Mouse (Mus musculus): ENCODE data around the gene Dnajb12.

The Dnajb12 gene

DNA sequence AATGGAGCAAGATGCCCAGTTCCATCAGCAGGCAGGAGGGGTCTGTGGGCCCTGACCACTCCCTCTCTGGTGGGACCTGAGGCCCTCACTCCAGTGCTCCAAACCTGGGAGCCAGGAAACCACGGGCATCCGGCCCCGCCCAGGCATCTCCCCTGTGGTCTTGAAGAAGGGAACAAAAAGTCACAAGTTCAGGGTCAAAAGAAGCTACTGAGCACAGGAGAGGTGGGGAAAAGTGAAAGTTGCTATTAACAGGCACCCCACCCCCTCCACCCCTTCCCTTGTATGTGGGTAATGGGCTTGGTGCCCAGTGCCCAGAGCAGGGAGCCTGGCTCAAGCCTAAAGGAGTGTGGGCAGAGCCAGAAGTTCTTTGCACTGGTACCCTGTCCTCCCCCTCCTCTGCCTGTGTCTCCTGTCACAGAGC lies 17.6 kb downstream of the Dnajb12 start:
- no peak for DNase-seq (ENCODE audit: low read depth, low spot score)

DNA sequence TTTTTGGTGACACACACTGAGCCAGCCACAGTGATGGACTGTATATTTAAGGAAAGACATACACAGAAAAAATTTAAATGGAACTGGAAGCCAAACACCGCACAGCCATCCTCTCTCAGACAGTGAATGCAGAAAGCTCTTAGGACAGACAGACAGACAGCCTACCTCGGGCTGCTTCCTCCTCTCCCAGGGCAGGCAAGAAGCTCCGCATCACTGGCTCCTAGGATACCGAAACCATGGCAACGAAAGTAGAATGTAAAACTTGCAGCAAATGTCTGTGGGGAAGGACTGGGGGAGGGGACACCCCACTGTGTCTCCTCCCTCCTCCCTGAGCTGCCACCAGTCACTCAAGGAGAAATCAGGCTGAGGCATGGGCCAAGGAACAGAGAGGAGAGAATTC lies 18.2 kb downstream of the Dnajb12 start:
- no peak for DNase-seq (ENCODE audit: low read depth, low spot score)

DNA sequence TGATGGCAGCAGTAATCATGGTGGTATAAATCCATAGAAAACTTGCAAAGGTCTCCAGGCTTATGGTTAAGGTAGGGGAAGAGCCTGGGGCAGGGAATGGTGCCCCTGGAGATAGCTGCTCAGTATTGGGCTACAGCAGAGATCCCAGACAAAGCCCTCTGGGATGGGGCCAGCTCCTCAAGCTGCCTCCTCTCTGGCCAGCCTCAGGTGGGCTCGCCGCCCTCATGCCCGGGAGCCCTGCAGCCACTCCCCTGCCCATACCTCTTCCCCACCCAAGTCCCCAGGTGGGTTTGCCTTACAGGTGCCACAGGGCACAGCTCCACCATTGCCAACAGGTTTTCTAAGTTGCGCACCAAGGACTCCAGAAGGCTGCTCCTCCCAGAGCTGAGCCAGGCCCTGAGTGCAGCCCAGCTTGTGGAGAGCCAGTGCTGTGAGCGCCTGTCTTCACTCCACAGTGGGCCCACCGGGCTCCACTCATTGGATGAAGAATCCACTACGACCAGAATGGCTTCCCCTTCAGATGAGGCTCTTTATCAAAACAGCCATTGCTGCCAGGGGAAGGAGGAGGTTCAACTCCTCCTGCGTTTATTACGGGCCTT lies 18.9 kb downstream of the Dnajb12 start:
- no peak for DNase-seq (ENCODE audit: low read depth, low spot score)

DNA sequence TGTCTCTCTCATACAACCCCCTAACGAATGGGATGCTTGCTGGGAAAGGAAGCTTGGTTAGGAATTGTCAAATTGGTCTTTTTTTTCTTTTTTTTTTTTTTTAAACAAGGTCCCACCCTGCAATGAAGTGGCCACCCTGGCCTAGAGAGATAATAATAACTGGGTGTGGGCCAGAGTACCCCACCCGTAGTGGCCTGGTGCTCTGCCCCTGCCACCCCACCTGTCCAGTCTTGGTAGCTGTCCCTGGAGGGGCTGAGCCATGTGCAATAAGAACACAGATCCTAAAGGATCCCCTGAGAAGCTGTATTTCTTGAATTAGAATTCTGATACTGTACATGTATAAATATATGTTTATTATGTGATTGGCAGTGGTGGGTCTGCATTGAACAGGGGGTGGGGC lies 19.6 kb downstream of the Dnajb12 start:
- no peak for DNase-seq (ENCODE audit: low read depth, low spot score)

DNA sequence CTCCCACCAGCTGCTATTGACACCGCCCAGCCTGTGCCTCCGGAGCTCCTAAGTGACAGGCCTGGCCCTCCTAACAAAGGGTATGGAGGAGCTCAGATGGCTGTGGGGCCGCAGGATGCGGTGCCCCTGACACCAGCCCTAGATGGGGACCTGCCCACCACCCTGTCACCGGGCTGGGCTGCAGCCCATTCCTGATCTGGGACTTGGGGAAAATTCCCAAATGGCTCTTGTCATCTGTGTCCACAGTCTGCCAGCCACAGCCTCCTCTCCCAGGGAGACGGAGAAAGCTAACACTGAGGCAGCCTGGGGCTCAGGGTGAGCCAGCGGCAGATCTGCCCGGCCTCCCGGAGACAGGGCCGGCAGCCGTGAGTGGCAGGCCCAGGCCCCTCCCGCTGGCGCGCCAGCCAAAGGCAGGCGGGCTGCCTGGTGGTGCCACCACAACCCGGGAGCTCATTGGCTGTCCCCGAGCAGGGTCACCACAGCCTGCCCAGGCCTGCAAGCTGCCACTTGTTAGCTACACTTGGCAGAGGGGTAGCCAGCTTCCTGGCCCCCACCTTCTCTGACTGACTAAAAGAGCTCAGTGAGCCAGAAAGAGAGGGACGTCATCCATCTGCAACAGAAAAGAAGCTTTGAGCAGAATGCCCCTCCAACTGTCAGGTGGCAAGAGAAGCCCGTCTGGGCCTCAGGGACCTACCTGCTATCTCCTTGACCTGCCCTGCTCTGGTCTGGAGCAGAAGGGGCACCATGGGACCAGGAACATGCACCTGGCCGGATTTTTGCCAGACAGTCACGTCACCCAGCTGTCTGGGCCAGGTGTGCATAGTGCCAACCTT lies 20.2 kb downstream of the Dnajb12 start:
- DNase-seq (ENCODE audit: low read depth, low spot score) = peak; percentile 70

DNA sequence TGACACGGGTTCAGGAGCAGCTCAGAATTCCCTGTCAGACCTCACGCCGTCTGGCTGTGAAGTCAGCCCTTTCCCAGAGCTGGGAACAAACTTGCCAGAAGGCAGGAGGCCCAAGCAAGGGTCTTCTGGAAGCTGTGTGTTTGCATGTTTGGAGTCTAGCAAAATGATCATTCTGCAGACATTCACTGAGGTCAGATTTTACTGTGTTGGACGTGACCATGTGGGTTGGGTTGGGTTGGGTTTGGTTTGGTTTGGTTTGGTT lies 20.7 kb downstream of the Dnajb12 start:
- no peak for DNase-seq (ENCODE audit: low read depth, low spot score)

- DNase-seq (ENCODE audit: low read depth, low spot score) = no peak
Observed at GRCm38 (mm10) chr10:59900939-59901338, 21.6 kb downstream of the Dnajb12 start.

DNA sequence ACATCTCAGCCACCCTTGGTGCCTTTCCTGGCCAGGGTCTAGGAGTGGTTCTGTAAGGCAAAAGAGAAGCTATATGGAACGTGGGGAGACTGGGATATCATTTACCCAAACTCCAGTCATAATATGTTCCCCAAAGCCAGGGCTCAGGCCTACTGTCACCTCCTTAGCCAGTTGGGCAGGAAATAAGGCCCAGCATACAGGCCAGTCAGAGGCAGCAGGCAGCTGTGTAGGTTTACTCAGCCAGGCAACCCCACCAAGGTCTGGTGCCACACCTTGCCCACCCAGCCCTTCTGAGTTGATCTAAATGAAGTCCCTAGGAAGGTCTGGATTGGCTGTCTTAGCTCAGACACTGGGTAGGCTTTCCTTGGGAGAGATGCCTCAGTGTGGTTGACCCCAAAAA lies 22.1 kb downstream of the Dnajb12 start:
- no peak for DNase-seq (ENCODE audit: low read depth, low spot score)

DNA sequence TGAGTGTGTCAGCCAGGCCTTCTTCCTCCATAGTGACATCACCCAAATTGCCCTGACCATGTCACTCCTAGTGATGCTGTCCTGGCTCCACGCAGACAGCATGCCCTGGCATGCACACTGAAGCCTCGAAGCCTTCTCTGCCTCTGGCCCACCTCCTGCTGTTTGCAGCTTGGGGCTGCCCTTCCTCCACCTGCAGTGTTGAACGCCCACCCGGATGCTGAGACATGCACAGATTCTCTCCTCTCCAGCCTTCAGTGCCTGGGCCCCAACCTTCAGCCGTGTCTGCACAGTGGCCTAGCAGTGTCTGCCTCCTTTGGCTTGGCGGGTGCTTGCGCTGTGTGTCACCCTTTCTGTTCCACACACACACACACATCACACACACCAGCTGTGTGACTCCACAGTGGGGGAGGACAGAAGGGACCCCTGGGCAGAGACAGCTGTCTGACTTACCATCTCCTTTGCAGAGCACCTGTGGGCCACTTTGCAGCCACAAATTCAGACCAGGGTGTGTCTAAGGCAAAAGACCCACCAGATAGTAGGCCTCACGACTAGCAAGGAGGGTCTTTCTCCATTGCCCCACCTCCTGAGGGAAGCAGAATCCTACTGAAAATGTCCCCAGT lies 22.7 kb downstream of the Dnajb12 start:
- no peak for DNase-seq (ENCODE audit: low read depth, low spot score)

DNA sequence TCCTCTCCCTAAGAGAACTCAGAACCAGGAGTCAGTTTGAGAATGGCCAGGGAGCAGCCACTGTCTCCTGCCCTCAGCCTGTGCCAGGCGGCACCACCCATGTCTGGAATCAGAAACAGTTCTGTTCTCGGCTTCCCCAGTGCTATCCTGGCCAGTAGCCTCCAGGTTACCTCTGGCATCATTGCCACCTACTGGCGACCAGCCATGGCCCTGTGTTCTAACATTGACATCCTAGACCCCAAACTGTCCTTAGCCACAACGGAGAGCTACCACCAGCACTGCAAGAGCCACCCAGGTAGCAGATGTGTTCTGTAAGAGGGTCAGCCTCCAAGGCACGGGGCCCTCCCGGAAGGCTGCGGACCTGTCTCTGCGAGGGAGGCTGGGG lies 23.2 kb downstream of the Dnajb12 start:
- no peak for DNase-seq (ENCODE audit: low read depth, low spot score)

DNA sequence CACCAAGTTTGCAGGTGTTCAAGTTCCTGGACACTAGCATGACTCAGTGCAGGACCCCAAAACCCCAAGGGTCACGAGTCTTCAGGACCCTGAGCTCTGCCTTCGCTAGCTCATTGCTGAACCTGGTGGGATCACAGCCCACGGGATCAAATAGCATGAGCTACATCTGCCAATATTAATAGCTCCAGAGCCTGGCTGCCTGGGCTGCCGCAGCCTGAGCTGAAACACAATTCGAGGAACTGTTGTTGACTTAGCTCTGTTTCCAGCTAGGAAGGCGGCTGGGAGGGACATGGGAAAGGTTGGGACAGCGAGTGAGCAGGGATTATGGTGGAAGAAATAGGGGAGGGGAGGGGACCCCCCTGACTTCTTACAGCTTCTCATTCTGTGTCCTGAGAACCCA lies 23.8 kb downstream of the Dnajb12 start:
- no peak for DNase-seq (ENCODE audit: low read depth, low spot score)

DNA sequence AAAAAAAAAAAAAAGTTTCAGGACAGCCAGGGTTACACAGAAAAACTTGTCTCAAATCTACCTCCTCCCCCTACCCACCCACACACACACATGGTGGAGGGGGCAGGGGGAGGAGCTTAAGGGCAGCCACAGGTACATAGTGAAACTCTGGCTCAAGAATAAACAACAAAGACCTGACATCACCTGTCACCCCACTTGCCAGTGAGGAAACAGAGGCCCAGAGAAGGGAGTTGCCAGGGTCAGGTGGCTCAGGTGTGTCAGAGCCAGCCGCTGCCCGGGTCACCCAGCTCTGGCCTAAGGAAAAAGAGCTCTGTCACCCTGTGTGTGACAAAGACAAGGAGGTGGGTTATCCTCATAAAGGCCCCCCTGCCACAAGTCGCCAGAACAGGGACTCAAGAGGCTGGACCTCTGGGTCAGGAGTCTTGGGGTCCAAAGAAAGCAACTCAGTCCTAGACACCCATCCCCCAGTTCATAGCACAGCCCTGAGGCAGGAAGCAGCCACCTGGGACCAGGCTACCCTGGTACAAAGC lies 27.8 kb downstream of the Dnajb12 start:
- no peak for DNase-seq (ENCODE audit: low read depth, low spot score)

DNA sequence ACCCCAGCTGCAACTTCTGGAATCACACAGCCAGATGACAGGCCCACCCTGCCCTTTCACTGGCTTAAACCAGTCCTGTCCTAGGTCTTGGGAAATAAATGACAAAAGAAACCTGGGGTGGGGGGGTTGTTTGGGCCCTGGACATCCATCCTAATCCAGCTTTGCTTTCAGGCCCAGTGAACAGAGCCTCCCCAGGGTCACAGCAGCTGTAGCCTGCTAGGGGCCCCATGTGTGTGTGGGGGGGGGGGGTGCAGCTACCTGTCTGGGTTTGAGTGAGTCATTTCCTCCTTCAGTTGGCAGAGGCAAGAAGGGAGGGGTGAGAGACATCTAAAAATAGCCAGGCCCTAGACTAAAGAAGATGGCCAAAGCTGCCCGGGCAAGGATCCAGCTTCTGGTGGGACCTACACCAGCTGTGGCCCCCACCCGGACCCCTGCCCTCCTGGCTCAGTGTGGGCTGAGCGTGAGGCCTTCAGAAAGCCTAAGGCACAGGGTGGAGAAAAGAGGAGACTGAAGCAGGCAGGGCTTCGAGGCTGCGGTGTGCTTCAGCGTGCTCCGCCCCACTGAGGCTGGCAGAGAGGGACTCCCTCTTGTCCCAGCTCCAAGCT lies 28.4 kb downstream of the Dnajb12 start:
- DNase-seq (ENCODE audit: low read depth, low spot score) = no peak

GRCm38 (mm10) chr10:59908776-59909315 lies 29.5 kb downstream of the Dnajb12 start:
- DNase-seq (ENCODE audit: low read depth, low spot score) = no peak

- DNase-seq (ENCODE audit: low read depth, low spot score) = no peak
Observed at GRCm38 (mm10) chr10:59909357-59909847, 30.0 kb downstream of the Dnajb12 start.

- no peak for DNase-seq (ENCODE audit: low read depth, low spot score)
Observed at GRCm38 (mm10) chr10:59911091-59911490, 31.7 kb downstream of the Dnajb12 start.

- no peak for DNase-seq (ENCODE audit: low read depth, low spot score)
Observed at GRCm38 (mm10) chr10:59911561-59912198, 32.3 kb downstream of the Dnajb12 start.

- DNase-seq (ENCODE audit: low read depth, low spot score) = no peak
Observed at GRCm38 (mm10) chr10:59915196-59915962, 36.0 kb downstream of the Dnajb12 start.

DNA sequence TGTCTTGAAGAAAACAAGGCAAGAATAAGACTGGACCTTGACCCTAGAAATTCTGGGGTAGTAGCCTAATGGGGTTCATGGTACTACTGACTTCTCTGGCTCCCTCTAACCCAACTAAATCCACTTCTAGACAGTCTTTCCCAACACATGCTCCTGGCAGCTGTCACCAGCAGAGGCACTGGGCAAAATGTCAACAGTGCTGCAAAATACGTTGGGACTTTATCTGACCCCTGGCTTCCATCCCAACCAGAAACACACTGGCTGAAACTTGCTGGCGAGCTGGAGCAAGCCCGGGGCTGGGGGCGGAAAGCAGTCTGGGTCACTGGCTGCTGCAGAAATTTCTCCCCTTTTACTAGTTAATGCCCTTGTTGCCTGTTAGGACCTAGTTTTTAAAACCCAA lies 36.8 kb downstream of the Dnajb12 start:
- DNase-seq (ENCODE audit: low read depth, low spot score) = no peak

DNA sequence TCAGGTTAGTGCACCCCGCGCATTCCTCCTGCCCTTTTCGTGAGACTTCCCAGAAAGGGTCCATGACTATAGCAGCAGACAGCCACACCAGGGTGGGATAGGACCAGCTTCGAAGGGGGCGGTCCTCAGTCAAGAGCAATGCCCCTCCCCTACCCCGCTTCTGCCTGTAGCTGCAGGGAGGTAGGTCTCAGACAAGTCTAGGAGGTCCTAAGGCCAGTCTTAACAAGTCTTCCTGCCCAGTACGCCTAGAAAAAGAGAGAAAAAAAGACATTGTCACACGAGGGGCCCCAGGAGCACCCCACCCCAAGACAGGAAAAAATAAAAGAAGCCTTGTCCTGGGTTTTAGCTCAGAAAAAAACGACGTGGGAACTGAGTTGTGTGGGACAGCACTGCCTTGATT lies 37.3 kb downstream of the Dnajb12 start:
- DNase-seq (ENCODE audit: low read depth, low spot score) = no peak

DNA sequence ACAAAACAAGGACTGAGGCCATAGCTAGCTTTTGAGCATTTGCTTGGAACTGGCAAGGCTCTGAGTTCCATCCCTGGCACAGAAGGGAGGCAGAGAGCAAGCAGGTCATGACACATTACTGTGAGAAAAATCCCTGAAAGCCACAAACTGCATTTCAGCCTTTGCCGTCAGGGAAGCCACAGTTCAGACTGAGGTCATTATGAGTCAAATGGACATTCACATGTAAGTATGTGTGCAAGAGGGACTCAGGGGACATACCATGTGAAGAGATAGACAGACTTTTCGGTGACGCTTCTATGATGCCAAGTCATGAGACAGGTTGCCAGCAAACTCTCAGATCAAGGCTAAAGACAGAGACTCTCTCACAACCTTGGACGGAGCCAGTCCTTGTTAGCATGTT lies 38.8 kb downstream of the Dnajb12 start:
- no peak for DNase-seq (ENCODE audit: low read depth, low spot score)
